Mouse (Mus musculus) ovary, postnatal 14 days (tissue): ENCODE measurements around the gene Col8a2.
A peak's percentile ranks its signal among the peaks of the same experiment; 100 is the strongest.

ENCODE experiments used
- DNase-seq: peaks from one replicate; pipeline ENCODE4 v3.0.0; 2022; ENCODE audit warnings: low spot score

Gene Col8a2

DNA sequence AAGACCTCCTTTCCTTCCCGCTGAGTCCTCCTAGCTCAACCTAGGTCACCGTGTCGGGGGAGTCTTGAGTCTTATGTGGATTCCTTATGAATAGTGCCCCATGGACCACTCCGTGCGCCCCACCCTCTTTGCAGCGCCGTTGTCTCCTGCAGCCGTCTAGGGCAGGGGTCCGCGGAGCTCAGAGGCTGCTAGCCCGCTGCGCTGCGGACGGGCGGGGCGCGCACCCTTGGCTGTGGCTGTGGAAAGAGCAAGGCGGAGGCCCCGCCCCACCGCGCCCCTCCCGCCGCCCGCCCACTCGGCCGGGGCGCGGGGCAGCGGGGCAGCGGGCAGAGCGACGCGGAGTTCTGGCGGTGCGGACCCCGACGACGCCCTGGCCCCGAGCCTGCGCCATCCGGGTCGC lies at the start of gene Col8a2:
Gene Col8a2 (plus strand): TSS at position 302 of the 400 bp plus-strand sequence.
- no peak for DNase-seq

DNA sequence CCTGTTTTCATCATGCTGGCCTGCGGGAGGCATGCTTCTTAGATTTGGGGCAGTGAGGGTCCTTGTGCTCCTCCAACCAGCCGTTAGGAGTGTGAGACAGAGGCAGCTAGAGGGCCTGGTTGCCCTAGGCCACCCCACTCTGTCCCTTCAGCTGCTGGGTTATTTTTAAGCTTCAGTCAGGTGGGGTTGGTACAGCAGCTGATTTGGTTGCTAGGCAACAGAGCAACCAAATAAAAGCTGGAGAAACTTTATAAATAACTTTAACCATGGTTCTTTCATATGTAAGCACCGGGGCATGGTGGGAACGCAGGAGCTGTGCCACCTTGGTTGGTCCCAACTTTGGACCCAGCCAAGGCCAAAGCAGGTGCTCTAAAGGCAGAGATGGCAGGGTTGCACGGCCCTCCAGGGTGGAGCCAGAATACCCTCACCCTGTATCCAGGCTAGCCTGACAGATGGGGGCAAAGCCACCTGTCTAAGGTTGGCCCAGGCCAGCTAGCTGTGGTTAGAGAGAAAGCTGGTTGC lies 48.8 kb upstream of the Col8a2 start:
- no peak for DNase-seq

DNA sequence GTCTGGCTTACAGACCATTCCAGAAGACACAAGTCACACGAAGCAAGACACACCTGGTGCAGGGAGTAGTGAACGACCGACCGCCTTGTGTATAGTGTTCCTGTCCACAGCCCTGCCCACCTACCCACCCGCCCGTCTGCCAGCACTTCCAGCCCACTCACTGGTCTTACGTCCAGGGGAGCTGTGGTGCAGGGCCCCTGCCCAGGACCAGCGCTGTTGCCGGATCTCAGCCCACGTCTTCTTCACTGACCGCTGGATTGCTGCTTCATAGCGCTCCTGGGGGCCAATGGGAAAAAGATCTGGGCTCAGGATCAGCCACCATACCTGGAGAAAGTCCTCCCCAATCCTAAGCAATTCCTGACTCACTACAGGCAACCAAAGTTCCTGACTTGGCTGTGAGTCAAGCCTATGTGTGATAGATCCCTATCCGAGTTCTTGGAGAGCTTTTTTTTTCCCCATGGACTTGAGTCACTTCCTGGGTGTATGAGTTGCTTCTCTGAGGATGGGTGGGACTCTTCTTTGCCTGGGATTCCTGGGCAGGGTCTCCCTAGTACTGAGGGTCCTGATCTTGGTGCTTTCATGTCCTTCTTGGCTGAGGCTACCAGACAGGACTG lies 46.6 kb upstream of the Col8a2 start:
- DNase-seq = no peak

DNA sequence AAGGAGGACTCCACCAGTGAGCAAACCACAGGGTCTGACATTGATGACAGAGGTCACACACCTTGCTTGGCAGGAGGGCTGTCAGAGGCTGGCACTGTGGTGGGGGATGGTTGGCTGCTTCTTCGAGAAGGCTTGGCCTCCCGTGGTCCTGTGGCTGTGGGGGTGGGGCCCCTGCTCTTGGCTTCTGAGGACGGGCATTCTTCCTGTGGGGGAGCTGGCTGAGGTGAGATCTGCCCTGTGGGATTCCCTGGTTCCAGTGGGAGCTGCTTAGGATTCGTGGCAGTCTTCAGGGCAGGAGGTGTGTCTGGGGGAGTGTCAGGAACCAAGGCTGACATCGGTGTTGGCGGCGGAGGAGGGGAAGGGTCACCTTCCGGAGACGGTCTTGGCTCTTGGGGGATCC lies 44.6 kb upstream of the Col8a2 start:
- DNase-seq = no peak

DNA sequence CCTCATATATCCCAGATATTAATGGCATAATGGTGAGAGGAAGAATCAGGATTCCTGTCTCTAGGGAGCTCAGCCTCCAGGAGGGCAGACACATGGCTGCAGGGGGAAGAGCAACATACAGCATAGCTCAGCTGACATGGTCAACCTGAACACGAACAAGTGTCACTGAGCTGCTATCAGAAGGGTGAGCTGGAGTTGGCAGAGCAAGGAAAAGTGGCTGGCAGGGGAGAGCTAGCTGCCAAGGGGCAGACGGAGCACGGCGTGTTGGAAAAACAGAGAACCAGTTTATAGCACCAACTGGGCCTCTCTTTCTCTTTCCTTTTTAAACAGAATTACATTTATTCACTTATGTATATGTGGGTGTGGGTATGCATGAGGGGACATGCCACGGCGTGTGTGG lies 44.1 kb upstream of the Col8a2 start:
- DNase-seq = no peak

DNA sequence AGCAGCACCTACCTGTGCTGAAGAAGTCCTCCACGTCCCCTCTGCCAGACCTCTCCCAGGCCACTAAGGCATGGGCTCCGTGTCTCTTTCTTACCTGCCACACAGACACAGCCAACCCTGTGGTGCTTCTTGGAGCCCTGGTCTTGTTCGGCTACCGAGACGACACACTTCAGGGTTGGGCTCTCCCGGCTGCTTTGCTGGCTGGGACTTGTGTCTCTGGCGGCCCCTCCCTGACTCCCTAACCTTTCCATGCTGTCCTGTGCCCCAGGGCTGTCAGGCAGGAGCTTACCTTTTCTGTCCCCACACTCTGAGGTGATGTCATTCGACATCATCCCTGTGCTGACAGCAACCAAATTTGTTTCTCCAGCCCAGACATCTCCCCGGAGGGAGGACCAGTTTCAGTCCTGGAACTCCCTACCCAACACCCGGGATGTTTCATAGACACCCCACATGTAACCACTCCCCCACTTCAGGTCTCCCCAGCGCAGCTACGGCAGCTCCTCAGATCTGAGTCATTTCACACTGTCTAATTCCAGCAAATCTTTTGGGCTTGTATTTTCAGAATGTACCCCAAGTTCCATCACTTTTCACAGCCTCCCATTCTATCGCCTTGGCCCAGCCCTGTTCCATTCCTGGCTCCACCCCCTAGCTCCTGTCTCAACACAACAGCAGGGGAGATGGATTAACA lies 40.2 kb upstream of the Col8a2 start:
- no peak for DNase-seq

DNA sequence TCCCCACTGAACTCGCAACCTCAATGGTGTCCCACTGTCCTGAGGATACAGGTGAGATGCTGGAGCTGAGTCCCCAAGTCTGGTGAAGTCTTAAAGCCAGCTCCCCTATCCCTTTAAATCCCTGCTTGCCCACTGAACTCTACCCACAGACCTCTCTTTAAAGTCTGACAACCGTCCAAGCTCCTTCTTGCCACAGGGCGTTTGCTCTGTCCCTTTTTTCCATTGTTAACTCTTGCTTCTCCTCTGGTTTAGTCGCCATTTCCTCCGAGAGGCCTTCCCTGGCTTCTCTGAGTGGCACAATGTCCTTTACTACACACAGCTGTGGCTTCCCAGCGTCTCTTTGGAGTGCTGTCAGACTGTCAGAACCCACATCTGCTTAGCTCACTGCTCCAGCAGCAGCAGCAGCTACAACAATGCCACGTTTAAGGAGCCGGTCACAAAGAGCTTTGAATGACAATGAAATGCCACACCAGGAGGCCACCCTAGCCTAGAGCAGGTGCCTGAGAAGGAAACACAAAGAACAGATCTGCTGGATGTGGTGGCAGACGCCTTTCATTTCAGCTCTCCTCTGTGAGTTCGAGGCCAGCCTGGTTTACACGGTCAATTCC lies 38.2 kb upstream of the Col8a2 start:
- DNase-seq = no peak

DNA sequence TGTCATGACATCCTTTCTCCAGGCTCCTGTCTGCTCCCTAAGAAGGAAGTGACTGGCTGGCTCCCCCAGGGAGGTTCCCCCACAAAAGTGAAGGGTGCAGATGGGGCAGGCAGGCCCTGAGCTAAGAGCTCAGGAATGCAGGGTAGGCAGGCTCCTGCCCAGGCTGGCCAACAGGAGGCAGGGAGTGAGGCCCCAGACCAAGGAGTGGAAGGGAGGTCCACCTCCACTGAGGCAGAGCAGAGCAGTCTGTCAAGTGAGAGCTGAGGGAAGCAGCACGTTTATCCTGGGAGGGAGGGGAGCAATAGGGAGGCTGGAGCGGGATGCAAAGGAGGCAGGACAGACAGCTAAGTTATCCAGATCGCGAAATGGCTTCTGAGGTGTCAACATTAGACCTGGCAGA lies 35.9 kb upstream of the Col8a2 start:
- no peak for DNase-seq

DNA sequence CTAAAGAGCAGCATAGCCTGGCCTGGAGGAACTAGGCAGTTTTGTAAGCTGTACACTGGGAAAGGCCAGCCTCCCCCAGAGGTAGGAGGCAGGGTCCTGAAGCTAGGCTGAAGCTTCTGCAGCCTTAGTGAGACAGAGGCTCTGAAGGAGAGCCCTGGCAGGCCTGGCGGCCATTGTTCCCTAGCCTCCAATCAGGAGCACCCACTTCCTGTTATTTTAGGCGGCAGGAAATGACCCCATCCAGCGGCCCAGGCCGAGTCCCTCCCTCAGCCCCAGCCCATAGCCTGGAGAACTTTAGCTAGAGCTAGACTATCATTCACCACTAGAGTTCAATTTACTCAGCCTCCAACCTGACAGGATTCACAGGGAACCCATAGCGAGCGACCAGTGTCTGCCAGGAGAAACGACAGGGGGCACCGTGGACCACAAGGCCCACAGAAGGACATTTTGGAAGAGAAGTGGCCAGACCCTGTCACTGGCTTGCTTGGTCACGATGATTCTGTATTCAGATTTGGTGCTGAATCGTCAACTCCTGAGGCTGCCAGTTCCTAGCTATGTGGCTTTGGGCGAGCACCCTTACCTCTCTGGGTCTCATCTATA lies 34.8 kb upstream of the Col8a2 start:
- DNase-seq = no peak

DNA sequence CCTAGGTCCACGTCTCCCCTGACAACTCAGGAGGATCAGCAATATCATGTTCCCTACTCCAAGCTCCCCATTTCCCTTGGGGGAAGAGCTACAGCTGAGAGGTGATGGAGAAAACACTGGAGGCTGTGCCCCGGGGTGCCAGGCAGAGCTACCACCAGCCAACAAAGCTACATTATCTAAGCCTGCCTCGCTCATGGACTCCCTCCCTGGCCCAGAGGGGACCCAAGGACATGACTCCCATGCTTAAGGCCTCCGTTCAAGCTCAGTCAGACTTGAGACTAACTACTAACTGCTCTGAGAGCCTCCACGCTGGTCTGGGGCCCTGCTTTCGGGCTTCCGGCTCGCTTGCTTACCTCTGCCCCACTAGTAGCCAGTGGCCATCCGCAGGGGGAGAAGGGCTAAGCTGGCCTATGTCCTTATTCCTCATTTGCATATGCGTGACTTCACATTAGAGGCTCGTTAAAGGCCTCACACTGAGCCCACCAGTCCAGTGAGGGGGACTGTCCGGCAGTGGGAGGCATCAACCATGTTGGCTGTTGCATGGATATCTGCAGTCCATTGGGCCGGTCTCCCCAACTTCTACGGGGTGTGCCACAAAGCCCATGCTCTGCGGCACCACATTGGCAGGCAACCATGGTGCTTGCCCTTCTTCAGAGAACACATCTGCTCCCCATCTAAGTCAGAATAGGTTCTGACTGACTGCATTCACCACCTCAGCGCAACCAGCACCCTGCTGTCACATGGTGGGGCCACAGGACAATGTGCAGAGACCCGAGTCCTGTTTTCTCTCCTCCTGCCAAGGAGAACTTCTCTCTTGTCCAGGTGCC lies 34.0 kb upstream of the Col8a2 start:
- DNase-seq = no peak

DNA sequence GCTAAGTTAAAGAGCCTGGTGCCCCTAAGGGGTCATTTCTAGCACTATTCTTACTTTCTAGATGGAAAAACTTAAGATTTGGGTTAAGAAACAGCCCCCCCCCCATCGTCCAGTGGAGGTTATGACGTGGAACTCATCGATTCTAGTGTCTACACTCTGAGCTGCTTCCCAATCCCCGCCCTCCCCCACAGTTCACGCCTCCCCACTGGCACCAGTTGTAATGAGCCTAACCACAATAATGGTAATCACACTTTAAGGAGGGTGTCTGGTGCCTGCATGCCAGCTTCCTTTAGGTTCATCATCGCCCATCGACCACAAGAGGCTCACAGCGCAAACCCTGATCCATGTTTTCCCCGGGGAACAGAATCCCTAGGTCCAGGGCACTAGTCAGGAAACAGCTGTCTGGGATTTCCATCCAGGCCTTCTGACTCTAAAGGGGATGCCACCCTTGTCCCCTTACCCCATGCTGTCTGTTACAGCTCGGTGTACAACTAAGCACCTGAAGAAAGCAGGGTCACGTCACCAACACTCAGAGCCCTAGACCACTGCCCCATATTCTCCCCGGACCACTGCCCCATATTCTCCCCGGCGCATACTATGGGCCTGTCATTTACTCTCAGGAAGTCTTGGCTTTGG lies 32.8 kb upstream of the Col8a2 start:
- DNase-seq = no peak

DNA sequence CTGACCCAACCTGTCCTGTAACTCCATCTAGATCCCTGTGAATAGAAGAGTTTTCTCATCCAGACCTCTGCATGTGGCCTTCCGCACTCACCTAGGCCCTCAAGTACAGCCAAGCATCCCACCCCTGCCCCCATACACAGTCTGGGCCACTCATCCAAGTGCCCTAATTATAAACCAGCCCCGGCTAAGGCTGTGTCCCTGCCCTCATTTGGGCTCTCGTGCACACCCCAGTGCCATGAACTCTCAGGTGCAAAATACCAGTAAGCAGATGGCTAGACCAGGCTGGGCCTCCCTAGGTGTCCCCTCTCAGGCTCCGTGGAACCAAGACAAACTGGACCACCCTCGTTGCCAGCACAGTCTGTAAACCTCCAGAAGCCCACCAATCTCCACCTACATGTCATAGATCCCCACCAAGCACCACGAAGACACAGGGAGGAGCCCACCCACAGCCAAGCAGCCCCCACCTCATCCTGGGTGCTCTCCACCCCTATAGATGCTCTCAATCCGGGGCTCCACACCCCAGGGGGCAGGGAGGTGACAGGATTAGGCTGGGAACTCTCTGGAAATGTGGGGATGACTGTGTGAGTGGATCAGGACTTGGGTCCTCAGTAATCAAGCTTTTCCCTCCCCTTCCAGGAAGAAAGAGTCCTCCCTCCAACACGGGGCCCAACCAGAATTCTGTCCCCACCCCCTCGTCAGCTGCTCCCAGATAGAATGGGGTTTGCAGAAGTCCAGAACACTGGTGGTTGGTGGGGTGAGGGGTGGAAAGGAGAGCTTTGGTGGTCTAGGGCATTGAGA lies 32.1 kb upstream of the Col8a2 start:
- DNase-seq = no peak

DNA sequence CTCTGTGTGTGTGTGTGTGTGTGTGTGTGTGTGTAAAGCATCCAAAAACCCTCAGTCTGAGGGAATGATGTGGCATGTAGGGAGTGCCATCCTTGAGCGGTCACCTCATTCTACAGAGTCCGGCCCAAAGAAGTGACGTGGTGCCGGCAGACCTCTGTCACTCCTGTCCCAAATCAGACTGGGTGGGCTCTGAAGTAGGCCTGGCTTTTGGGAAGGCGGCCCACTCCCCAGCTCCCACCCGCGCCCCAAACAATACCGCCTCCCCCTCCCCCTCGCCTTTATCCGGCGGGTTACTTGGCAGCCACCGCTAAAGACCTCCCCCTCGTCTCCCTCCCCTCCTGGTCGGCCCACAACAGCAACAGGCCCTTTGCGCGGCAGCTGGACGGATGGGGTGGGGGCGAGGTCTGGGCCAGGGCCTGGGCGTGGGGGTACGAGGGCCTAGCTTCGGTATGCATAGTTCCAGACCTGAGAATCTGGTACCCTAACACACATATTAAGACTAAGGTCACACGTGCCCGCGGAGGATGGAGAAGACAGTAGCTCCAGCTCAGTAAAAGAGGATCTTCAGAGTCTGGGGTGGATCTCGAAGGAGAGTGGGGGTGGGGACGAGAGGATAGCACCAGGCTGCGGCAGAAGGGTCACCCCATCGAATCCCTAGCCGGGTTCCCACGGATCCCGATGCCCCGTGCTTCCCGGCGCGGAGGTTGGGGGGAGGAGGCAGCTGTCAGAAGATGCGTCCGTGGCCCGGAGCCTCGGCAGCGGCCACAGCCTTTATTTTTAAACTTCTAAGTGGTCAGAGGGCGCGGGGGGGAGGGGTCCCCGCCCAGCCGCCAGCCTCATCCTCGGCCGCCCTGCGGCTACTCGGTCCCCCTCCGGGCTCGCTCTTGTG lies 31.2 kb upstream of the Col8a2 start:
- no peak for DNase-seq

DNA sequence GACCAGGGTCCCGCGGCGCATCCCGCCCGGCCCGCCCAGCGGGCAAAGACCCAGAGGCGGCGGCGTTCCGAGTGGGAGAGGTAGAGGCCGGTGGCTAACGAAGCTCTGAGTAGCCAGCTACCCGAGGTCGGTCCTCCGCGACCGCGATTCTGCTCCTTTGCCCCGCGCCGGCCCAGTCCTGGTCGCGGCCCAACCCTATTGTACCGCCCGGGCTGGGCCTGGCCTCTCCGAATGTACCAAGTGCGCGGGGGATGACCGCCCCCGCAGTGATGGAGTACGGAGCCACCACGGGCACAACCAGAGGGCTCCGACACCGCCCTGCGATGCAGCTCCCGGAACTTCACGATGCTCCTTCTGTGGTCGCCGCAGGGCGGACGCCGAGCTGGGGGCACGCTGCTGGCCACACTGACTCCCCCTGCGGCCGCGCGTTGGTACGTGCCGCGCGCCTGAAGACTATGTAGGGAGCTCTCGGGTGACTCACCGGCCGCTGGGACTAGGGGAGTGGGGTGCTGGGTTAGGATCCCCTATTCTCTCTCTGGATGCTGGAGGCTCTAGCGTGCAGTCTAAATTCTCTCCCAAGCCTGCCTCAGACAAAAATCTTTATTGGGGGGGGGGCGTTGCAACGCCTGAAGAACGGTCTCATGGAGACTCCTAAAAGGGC lies 30.3 kb upstream of the Col8a2 start, which contains the start of gene Map7d1:
Gene Map7d1 (minus strand): TSS at position 213 of the 661 bp plus-strand sequence.
- DNase-seq = peak; percentile 84

DNA sequence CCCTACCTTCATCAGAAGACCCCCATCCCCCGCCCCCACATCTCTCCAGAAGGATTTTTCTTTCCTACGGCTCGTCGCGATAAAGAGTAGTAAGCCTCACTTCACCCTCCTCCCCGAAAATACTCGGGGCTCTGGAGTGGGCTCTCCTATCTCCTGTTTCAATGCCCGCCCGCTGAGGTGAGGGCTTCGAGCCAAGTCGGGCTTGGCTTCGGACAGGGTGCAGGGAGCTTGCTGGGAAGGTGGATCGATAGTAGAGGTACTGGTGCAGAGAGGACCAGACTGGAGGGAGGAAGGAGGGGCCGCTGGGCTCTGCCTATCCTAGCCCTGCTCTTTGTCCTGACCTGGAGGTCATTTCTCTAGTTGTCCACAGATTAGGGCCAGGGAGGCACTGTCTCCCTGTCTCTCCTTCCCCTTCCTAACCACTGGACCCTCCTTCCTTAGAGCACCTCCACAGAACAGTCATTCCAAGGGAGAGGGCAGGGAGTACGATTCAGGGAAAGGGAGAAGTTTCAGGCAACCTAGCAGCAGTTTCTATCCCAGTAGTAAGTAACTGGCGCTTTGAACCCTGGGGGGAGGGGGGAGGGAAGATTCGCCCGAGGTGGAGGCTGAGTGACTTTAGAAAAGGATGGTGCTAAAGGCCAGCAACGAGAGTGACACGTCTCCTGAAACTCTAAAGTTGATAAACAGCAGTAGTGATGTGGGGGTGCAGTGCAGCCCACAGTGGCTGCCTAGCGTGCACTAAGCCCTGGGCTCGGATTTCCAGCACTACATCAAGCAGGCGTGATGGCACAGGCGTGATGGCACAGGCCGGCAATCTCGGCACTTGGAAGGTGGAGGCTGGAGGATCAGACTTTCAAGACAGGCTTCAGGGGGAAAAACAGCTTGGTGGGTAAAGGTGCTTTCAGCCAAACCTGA lies 29.4 kb upstream of the Col8a2 start:
- no peak for DNase-seq

DNA sequence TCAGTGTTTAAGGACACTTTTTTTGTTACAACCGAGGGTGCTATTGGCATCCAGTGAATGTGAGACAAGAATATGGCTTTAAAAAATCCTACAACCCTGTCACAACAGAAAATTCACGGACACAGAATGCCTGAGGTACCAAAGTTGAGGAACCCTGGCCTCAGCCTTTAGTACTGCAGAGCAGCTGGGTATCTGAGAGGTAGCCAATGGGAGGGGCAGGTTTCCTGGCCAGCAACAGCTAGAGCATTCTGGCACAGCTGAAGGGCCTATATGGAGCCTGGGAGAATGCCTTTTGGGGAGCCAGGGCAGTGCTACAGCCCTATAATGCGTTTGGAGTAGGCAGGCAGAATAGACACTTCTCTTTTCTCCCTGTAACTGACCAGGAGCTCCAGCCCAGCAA lies 27.5 kb upstream of the Col8a2 start:
- DNase-seq = no peak

DNA sequence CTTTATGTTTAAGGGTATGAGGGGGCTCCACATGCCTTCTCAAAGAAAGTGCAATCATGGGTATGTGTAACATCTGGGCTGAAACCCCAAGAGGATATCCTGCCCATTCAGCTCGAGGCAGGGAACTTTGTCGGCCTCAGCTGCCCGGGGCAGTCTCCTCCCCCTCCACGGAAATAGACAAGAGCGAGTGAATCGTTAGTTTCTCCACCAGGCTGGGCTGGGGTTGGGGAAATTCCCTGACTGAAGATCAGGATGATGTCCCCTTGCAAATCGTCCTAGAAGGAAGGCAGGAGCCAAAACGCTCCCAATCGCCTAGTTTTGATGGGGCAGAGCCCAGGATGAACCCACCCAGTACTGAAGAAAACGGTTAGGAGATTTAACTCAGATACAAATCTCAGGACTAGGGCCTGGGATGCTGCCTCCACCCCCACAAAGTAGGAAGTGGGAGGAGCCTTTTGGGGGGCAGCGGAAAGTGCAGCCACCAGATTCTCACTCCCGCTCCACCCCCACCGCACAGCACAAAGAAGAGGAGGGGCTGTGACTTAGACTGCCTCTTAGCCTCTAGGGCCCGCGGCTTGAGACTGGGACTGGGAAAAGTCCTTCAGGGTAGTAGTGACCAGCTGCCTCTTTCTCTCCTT lies 27.0 kb upstream of the Col8a2 start:
- no peak for DNase-seq
